Mouse (Mus musculus): ENCODE results near the gene Ccnd2.

- TF ChIP-seq EP300 (optimal IDR thresholded peaks at IDR 0.05) (no peak), CTCF (IDR thresholded peaks at IDR 0.05; ENCODE audit: low read depth) (no peak)
Measured at GRCm38 (mm10) chr6:127131946-127132345, 20.0 kb downstream of the Ccnd2 start.
